Mouse (Mus musculus): ENCODE measurements around the gene Kctd12b. TPM values are rescaled to one million over a fixed set of nuclear protein-coding genes. Genes with fewer than 3 reads are reported as not detected.
"Not testable (repeated sequence)": the region's sequence is repeated elsewhere in the genome, so short reads cannot be mapped to it uniquely, and the experiment has no call there.

The Kctd12b gene
- polyA plus RNA-seq, 1 experiment from 2014 or later, result 4.5 TPM

DNA sequence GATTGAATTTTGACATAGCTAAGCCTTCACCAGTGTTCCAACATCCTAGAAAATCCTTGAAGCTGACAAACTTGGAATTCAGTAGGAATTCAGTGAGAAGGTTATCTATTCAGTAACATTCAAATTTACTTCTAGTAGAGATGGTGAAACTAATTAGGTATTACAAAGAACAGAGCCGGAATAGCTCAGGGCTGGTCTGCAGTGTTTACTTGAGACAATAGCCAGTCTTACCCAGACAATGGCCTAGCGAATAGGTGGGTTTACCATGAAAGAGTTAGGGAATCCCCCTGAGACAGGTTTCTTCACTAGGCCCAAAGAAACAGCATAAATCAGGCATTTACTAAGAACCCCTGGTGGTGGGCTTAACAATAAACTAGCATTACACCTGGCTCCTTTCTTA is 28.0 kb downstream of the Kctd12b start:
- not testable (repeated sequence) for H3K27me3 ChIP-seq (ENCODE audit: control insufficient read depth, insufficient read depth, low read length); H3K4me3 ChIP-seq (ENCODE audit: low read depth, low read length); H3K9ac ChIP-seq (ENCODE audit: low read length); H3K27ac ChIP-seq (ENCODE audit: low read depth, low read length); H3K4me2 ChIP-seq; ATAC-seq (ENCODE audit: low FRiP score); H3K9me3 ChIP-seq (ENCODE audit: control insufficient read depth, low read length); H3K36me3 ChIP-seq (ENCODE audit: control insufficient read depth, insufficient read depth, low read length); H3K4me1 ChIP-seq (ENCODE audit: control insufficient read depth, insufficient read depth, low read length); DNase-seq (ENCODE audit: low spot score, missing footprints)
- WGBS, result 51% methylated on average over 2 of the region's 2 CpGs

DNA sequence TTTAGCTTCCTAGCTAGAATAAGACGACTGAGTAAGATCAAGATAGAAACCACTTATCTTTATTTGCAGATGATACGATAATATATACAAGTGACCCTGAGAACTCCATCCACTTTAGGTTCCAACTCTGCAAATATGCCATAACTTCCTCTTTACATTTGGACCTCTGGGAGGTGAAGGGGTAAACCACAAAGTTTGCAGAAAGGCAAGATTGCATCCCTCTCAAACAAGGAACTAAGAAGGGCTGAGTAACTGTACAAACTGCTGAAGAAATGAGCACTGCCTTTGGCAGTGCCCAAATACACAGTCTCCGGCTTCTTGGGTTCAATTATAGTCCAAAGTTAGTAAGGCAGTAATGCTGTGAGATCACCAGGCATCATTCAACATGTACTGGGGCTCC is 31.3 kb downstream of the Kctd12b start:
- Histone ChIP-seq H3K27ac (ENCODE audit: low read depth, low read length) (no peak overlapping the region), H3K4me1 (ENCODE audit: control insufficient read depth, insufficient read depth, low read length) (no peaks in the 10 kb centered on the region), H3K27me3 (ENCODE audit: control insufficient read depth, insufficient read depth, low read length) (no peaks in the 10 kb centered on the region), H3K9ac (ENCODE audit: low read length) (no peak overlapping the region), H3K4me2 (no peak overlapping the region), H3K9me3 (ENCODE audit: control insufficient read depth, low read length) (no peaks in the 10 kb centered on the region), H3K36me3 (ENCODE audit: control insufficient read depth, insufficient read depth, low read length) (no peaks in the 10 kb centered on the region), H3K4me3 (ENCODE audit: low read depth, low read length) (no peak overlapping the region)
- WGBS, result 86% methylated on average over 3 of the region's 3 CpGs
- ATAC-seq (ENCODE audit: low FRiP score) (no peak), DNase-seq (ENCODE audit: low spot score, missing footprints) (no peak)

DNA sequence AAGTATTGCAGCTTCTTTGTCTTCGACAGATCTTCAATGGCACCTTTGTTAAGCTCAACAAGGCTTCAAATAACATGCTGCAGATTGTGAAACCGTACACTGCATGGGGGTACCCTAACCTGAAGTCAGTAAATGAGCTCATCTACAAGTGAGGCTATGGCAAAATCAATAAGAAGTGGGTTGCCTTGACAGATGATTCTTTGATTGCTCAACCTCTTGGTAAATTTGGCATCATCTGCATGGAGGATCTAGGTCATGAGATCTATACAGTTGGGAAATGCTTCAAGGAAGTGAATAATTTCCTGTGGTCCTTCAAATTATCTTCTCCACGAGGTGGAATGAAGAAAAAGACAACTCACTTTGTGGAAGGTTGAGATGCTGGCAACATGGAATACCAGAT is 39.2 kb downstream of the Kctd12b start:
- WGBS, result 81% methylated on average over 3 of the region's 3 CpGs
- H3K9me3 ChIP-seq (ENCODE audit: control insufficient read depth, low read length), result no peaks in the 10 kb centered on the region
- DNase-seq (ENCODE audit: low spot score, missing footprints), result no peak
- no peak overlapping the region for H3K4me3 ChIP-seq (ENCODE audit: low read depth, low read length)
- no peak overlapping the region for H3K4me2 ChIP-seq
- H3K27me3 ChIP-seq (ENCODE audit: control insufficient read depth, insufficient read depth, low read length), result no peaks in the 10 kb centered on the region
- no peak for ATAC-seq (ENCODE audit: low FRiP score)
- no peak overlapping the region for H3K9ac ChIP-seq (ENCODE audit: low read length)
- H3K36me3 ChIP-seq (ENCODE audit: control insufficient read depth, insufficient read depth, low read length), result no peaks in the 10 kb centered on the region
- H3K27ac ChIP-seq (ENCODE audit: low read depth, low read length), result no peak overlapping the region
- H3K4me1 ChIP-seq (ENCODE audit: control insufficient read depth, insufficient read depth, low read length), result no peaks in the 10 kb centered on the region

DNA sequence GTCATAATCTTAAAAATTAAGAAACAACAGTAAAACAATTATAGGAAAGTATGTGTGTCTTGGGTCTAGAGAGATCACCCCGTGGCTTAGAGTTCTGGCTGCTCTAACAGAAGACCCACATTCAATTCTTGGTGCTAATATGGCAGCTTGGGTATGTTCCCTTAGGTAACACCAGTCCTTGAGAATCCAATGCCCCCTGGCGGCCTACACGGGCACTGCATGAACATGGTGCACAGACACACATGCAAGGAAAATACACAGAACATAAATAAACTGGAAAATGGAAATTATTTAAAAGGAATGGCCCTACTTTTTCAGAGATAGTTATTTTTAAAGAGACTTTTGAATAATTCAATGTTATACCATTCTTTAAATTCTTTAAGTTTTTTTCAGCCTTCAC is 55.6 kb downstream of the Kctd12b start:
- no peaks in the 10 kb centered on the region for H3K4me1 ChIP-seq (ENCODE audit: control insufficient read depth, insufficient read depth, low read length)
- no peaks in the 10 kb centered on the region for H3K9me3 ChIP-seq (ENCODE audit: control insufficient read depth, low read length)
- H3K27ac ChIP-seq (ENCODE audit: low read depth, low read length), result no peak overlapping the region
- no peak overlapping the region for H3K4me3 ChIP-seq (ENCODE audit: low read depth, low read length)
- DNase-seq (ENCODE audit: low spot score, missing footprints), result no peak
- no peak for ATAC-seq (ENCODE audit: low FRiP score)
- H3K4me2 ChIP-seq, result no peak overlapping the region
- H3K9ac ChIP-seq (ENCODE audit: low read length), result no peak overlapping the region
- no peaks in the 10 kb centered on the region for H3K27me3 ChIP-seq (ENCODE audit: control insufficient read depth, insufficient read depth, low read length)
- H3K36me3 ChIP-seq (ENCODE audit: control insufficient read depth, insufficient read depth, low read length), result no peaks in the 10 kb centered on the region
- WGBS, result 66% methylated on average over 3 of the region's 3 CpGs

DNA sequence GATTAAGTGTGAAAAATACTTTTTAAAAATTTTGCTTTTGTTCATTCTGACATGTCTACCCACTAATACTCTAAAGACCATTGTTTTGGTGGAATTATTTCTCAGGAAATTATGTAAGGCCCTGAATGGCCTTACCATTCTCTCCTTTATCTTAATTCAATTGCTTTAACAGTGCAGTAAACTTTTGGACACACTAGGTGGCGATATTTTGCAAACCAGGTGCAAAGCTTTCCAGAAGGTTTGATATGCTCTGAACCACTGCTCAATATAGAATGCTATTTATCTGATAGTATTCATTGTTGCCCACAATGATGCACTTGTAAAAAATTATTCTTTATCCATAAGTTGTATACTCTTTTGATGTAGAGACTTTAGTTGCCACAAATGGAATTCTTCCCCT is 59.9 kb downstream of the Kctd12b start:
- Histone ChIP-seq H3K4me2 (no peak overlapping the region), H3K4me1 (ENCODE audit: control insufficient read depth, insufficient read depth, low read length) (no peaks in the 10 kb centered on the region), H3K27ac (ENCODE audit: low read depth, low read length) (no peak overlapping the region), H3K27me3 (ENCODE audit: control insufficient read depth, insufficient read depth, low read length) (no peaks in the 10 kb centered on the region), H3K36me3 (ENCODE audit: control insufficient read depth, insufficient read depth, low read length) (no peaks in the 10 kb centered on the region), H3K9ac (ENCODE audit: low read length) (no peak overlapping the region), H3K9me3 (ENCODE audit: control insufficient read depth, low read length) (no peaks in the 10 kb centered on the region), H3K4me3 (ENCODE audit: low read depth, low read length) (no peak overlapping the region)
- DNase-seq (ENCODE audit: low spot score, missing footprints), result peak; percentile 85
- WGBS, result 3% methylated on average over 1 of the region's 1 CpGs
- no peak for ATAC-seq (ENCODE audit: low FRiP score)

Other genes with a start within 250 kb of the Kctd12b start
- gene Ubqln2, start 198.2 kb downstream of the Kctd12b start, polyA plus RNA-seq (2014; fragmentation: Nextera tagmentation; extraction: Ambion mirVana), result 61.0 and 63.8 TPM in 2 replicates
- gene Cypt3, start 137.8 kb downstream of the Kctd12b start, polyA plus RNA-seq (2014; fragmentation: Nextera tagmentation; extraction: Ambion mirVana), result 0.29 and 0.34 TPM in 2 replicates
- gene Nbdy, start 27.2 kb upstream of the Kctd12b start, polyA plus RNA-seq (2014; fragmentation: Nextera tagmentation; extraction: Ambion mirVana), result 66.4 and 75.2 TPM in 2 replicates
- 10.6 and 11.9 TPM in 2 replicates for gene Spin2c, start 135.8 kb upstream of the Kctd12b start, polyA plus RNA-seq (2014; fragmentation: Nextera tagmentation; extraction: Ambion mirVana)